Mouse (Mus musculus): Measurements from ENCODE around the gene Patj. TPM values are rescaled to one million over a fixed set of nuclear protein-coding genes. Genes with fewer than 3 reads are reported as not detected.

The Patj gene
- total and polyA plus RNA-seq, 3 experiments, result 0.19 to 0.46 TPM; not detected in 1

GRCm38 (mm10) chr4:98743906-98744210, 348.3 kb downstream of the Patj start:
- Histone ChIP-seq H3K4me1 (ENCODE audit: control insufficient read depth in 1 of 2, insufficient read depth in 2 of 2, low read length in 2 of 2) (no peaks in the 10 kb centered on the region), H3K9me3 (replicated peaks; ENCODE audit: insufficient read depth, low read length) (no peaks in the 10 kb centered on the region), H3K27ac (ENCODE audit: control insufficient read depth, low read depth, low read length) (no peak overlapping the region), H3K36me3 (ENCODE audit: control insufficient read depth in 1 of 2, insufficient read depth in 2 of 2, low read length in 2 of 2) (no peaks in the 10 kb centered on the region), H3K27me3 (ENCODE audit: control insufficient read depth in 1 of 2, insufficient read depth in 2 of 2, low read length in 2 of 2) (no peaks in the 10 kb centered on the region), H3K4me3 (ENCODE audit: control insufficient read depth in 1 of 2, insufficient read depth in 1 of 2, low read depth in 2 of 2, low read length in 2 of 2) (no peak overlapping the region), H3K9ac (ENCODE audit: control insufficient read depth, low read depth, low read length, poor library complexity, severe bottlenecking) (no peak overlapping the region), H3K79me2 (ENCODE audit: control insufficient read depth, insufficient read depth, low read length, poor library complexity) (no peaks in the 10 kb centered on the region)
- TF ChIP-seq E2F4 (IDR thresholded peaks at IDR 0.05; ENCODE audit: borderline replicate concordance, low read depth, low read length), result no peak
- DNase-seq (ENCODE audit: low read depth, low spot score), result no peak

GRCm38 (mm10) chr4:98754456-98754855, 358.9 kb downstream of the Patj start:
- H3K9me3 ChIP-seq (replicated peaks; ENCODE audit: insufficient read depth, low read length), result no peaks in the 10 kb centered on the region
- no peak for DNase-seq (ENCODE audit: low read depth, low spot score)
- H3K4me3 ChIP-seq (ENCODE audit: control insufficient read depth in 1 of 2, insufficient read depth in 1 of 2, low read depth in 2 of 2, low read length in 2 of 2), result no peak overlapping the region
- TF ChIP-seq SIN3A (IDR thresholded peaks at IDR 0.05; ENCODE audit: low read length) (no peak), BHLHE40 (IDR thresholded peaks at IDR 0.05; ENCODE audit: borderline replicate concordance, low read depth, low read length) (no peak), CHD2 (IDR thresholded peaks at IDR 0.05; ENCODE audit: low read length) (no peak), EP300 (IDR thresholded peaks at IDR 0.05; ENCODE audit: low read depth in 1 of 2, low read length in 2 of 2) (no peak), MYC (IDR thresholded peaks at IDR 0.05; ENCODE audit: low read depth, low read length) (no peak), TCF12 (IDR thresholded peaks at IDR 0.05; ENCODE audit: low read depth, low read length) (no peak), MAZ (IDR thresholded peaks at IDR 0.05; ENCODE audit: low read depth, low read length) (no peak), CHD1 (IDR thresholded peaks at IDR 0.05; ENCODE audit: low read depth, low read length) (no peak), TAL1 (IDR thresholded peaks at IDR 0.05; ENCODE audit: low read length) (no peak), POLR2A (IDR thresholded peaks at IDR 0.05; ENCODE audit: control insufficient read depth in 1 of 2, insufficient read depth in 1 of 2, low read depth in 1 of 2, low read length in 2 of 2, poor library complexity in 1 of 2) (no peak), ZNF384 (IDR thresholded peaks at IDR 0.05; ENCODE audit: low read depth, low read length) (no peak), ZMIZ1 (IDR thresholded peaks at IDR 0.05; ENCODE audit: low read depth, low read length) (no peak), ELF1 (IDR thresholded peaks at IDR 0.05; ENCODE audit: low read depth, low read length) (no peak)
- H3K27ac ChIP-seq (ENCODE audit: control insufficient read depth, low read depth, low read length), result no peak overlapping the region
- H3K9ac ChIP-seq (ENCODE audit: control insufficient read depth, low read depth, low read length, poor library complexity, severe bottlenecking), result no peak overlapping the region
- no peaks in the 10 kb centered on the region for H3K79me2 ChIP-seq (ENCODE audit: control insufficient read depth, insufficient read depth, low read length, poor library complexity)
- H3K4me1 ChIP-seq (ENCODE audit: control insufficient read depth in 1 of 2, insufficient read depth in 2 of 2, low read length in 2 of 2), result no peaks in the 10 kb centered on the region
- H3K36me3 ChIP-seq (ENCODE audit: control insufficient read depth in 1 of 2, insufficient read depth in 2 of 2, low read length in 2 of 2), result no peaks in the 10 kb centered on the region
- no peaks in the 10 kb centered on the region for H3K27me3 ChIP-seq (ENCODE audit: control insufficient read depth in 1 of 2, insufficient read depth in 2 of 2, low read length in 2 of 2)

DNA sequence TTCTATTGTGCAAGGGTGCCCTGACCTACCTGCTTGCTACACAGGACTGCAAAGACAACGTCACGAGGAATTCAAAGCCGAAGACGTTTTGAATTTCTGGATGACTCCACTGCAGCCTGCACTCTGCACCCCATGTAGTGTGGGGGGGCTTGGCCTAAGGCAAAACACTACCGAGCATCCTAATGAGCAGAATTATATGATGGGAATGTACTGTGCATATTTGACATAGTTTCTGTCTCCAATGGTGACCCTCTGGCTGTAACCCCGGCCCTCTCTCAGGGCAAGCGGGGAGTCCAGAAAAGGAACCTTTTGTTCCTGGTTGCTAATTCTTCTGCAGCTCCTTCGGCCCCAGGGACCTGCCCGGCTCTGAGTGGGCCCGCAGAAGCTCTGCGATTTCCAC, 360.6 kb downstream of the Patj start:
- no peak overlapping the region for H3K9ac ChIP-seq (ENCODE audit: control insufficient read depth, low read depth, low read length, poor library complexity, severe bottlenecking)
- H3K9me3 ChIP-seq (replicated peaks; ENCODE audit: insufficient read depth, low read length), result no peaks in the 10 kb centered on the region

More for the DNA sequence above, 360.6 kb downstream of the Patj start:
- no peak overlapping the region for H3K27ac ChIP-seq (ENCODE audit: control insufficient read depth, low read depth, low read length)
- no peaks in the 10 kb centered on the region for H3K4me1 ChIP-seq (ENCODE audit: control insufficient read depth in 1 of 2, insufficient read depth in 2 of 2, low read length in 2 of 2)
- no peaks in the 10 kb centered on the region for H3K36me3 ChIP-seq (ENCODE audit: control insufficient read depth in 1 of 2, insufficient read depth in 2 of 2, low read length in 2 of 2)
- H3K79me2 ChIP-seq (ENCODE audit: control insufficient read depth, insufficient read depth, low read length, poor library complexity), result no peaks in the 10 kb centered on the region
- DNase-seq (ENCODE audit: low read depth, low spot score), result no peak
- no peaks in the 10 kb centered on the region for H3K27me3 ChIP-seq (ENCODE audit: control insufficient read depth in 1 of 2, insufficient read depth in 2 of 2, low read length in 2 of 2)
- no peak overlapping the region for H3K4me3 ChIP-seq (ENCODE audit: control insufficient read depth in 1 of 2, insufficient read depth in 1 of 2, low read depth in 2 of 2, low read length in 2 of 2)
- no peak for TF ChIP-seq JUND (IDR thresholded peaks at IDR 0.05; ENCODE audit: low read depth, low read length)
- no peak for TF ChIP-seq CHD2 (IDR thresholded peaks at IDR 0.05; ENCODE audit: low read length)
- no peak for TF ChIP-seq USF2 (IDR thresholded peaks at IDR 0.05; ENCODE audit: borderline replicate concordance in 1 of 2, insufficient read depth in 1 of 2, low read depth in 1 of 2, low read length in 2 of 2)
- no peak for TF ChIP-seq E2F4 (IDR thresholded peaks at IDR 0.05; ENCODE audit: borderline replicate concordance, low read depth, low read length)
- no peak for TF ChIP-seq RAD21 (IDR thresholded peaks at IDR 0.05; ENCODE audit: low read depth, low read length)
- no peak for TF ChIP-seq KAT2A (conservative IDR thresholded peaks at IDR 0.05; ENCODE audit: low read depth, low read length)
- TF ChIP-seq MEF2A (IDR thresholded peaks at IDR 0.05; ENCODE audit: extremely low read depth, insufficient replicate concordance, low read depth, low read length, poor library complexity, severe bottlenecking), result no peak
- no peak for TF ChIP-seq EP300 (IDR thresholded peaks at IDR 0.05; ENCODE audit: low read depth in 1 of 2, low read length in 2 of 2)
- TF ChIP-seq USF1 (IDR thresholded peaks at IDR 0.05; ENCODE audit: low read depth, low read length), result no peak
- TF ChIP-seq POLR2A (IDR thresholded peaks at IDR 0.05; ENCODE audit: control insufficient read depth in 1 of 2, insufficient read depth in 1 of 2, low read depth in 1 of 2, low read length in 2 of 2, poor library complexity in 1 of 2), result no peak
- no peak for TF ChIP-seq MAZ (IDR thresholded peaks at IDR 0.05; ENCODE audit: low read depth, low read length)
